Mouse (Mus musculus): ENCODE data around the gene Fcgrt. TPM values are rescaled to one million over a fixed set of nuclear protein-coding genes. Genes with fewer than 3 reads are reported as not detected.
A peak's percentile ranks its signal among the peaks of the same experiment; 100 is the strongest.
"Not testable (repeated sequence)": the region's sequence is repeated elsewhere in the genome, so short reads cannot be mapped to it uniquely, and the experiment has no call there.

Gene Fcgrt
- total RNA-seq, 2 experiments from 2014 or later: 33.6 to 38.5 TPM

DNA sequence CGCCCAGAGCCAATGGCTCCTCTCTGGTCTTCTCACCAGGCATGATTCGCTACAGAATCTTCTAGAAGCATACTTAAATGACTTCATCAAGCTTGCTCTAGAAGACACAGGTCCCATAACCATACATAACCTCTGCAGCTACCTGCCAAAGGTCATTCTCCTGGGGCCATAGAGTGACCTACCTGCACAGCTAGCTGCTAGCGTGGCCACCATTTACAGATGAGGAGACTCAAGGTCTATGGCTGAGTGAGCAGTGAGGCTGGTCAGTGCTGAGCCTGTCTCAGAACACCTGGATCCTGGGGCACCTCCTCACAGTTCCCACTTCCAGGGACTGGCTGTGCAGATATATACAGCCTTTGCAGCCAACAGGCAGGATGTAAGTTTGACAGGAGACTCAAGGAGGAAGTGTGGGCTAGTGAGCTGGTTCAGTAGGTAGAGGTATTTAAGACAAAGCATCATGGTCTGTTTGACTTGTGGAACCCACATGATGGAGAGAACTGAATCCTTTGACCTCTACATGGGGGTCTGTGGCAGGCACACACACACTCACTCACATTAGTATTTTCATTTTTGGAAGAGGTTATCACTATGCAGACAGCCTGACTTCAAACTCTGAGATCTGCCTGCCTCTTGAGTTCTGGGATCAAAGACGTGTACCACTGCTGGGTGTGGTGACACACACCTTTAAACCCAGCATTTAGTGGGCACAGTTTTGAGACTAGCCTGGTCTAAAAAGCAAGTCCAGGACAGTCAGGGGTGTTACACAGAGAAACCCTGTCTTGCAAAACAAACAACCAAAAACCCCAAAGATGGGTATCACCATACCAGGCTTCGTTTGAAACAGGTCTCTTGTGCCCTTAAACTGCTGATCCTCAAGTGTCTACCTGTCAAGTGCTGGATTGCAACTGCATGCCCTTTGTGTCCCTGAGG lies 16.4 kb upstream of the Fcgrt start:
- H3K27ac ChIP-seq: peak overlapping the region; percentile 95
- intact Hi-C loops (cut with DNase I): loop anchor here (5.0 kb wide), 1 partner anchor 38 kb away; no protein-coding TSS in a partner anchor
- no peak for DNase-seq

GRCm38 (mm10) chr7:45118336-45118735 lies 14.7 kb upstream of the Fcgrt start:
- no peak for TF ChIP-seq CTCF (IDR thresholded peaks at IDR 0.05)
- H3K4me3 ChIP-seq: no peak overlapping the region
- intact Hi-C loops (cut with DNase I): no loop called here
- H3K27ac ChIP-seq: no peak overlapping the region
- no peak for DNase-seq

More for the DNA sequence above, 16.4 kb upstream of the Fcgrt start:
- no peak overlapping the region for H3K4me3 ChIP-seq
- TF ChIP-seq CTCF (IDR thresholded peaks at IDR 0.05): no peak

- no peak for TF ChIP-seq CTCF (IDR thresholded peaks at IDR 0.05)
- Histone ChIP-seq H3K4me3 (no peak overlapping the region), H3K27ac (no peak overlapping the region; the same call in 1 of the 2 replicates)
- no peak for DNase-seq
- intact Hi-C loops (cut with DNase I): no loop called here
Measured at GRCm38 (mm10) chr7:45117566-45117965, 13.9 kb upstream of the Fcgrt start.

DNA sequence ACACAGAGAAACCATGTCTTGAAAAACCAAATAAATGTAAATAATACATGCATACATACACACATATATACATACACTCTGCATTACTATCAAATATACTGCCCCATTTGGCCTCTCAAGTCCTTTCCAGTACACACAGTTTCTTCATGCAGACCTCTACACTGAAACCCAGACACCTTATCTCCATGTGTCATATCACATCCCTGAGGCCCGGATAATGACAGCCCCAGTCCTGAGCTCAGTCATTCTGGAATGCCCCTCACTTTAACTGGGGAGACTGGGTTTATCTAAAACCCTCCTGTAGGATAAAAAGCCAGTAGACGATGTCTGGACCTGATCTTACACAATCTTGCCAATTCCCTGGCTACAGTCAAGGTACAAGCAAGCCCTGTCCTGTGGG lies 9.8 kb upstream of the Fcgrt start:
- TF ChIP-seq CTCF (IDR thresholded peaks at IDR 0.05): no peak
- Histone ChIP-seq H3K4me3 (no peak overlapping the region), H3K27ac (no peak overlapping the region)
- no peak for DNase-seq
- intact Hi-C loops (cut with DNase I): no loop called here

GRCm38 (mm10) chr7:45112529-45112928 lies 8.9 kb upstream of the Fcgrt start:
- Histone ChIP-seq H3K4me3 (no peak overlapping the region), H3K27ac (no peak overlapping the region)
- no peak for DNase-seq
- intact Hi-C loops (cut with DNase I): no loop called here
- TF ChIP-seq CTCF (IDR thresholded peaks at IDR 0.05): no peak

DNA sequence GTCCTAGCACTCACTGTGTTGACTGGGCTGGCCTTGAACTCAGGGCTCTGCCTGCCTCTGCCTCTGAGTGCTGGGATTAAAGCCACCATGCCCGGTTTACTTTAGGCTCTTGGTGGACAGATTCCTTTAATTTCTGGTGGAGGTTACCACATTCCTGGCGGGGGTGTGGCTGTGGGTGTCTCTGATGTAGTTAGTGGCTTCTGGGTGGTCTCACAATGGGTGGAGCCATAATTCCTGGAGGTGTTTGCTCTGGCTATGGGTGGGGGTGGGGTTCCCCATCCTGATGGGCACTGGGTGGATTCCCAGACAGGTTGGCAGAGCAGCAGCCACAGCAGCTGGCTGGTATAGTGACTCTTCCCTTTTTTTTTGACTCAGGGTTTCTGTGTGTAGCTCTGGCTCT lies 8.3 kb upstream of the Fcgrt start:
- no peak overlapping the region for H3K4me3 ChIP-seq
- intact Hi-C loops (cut with DNase I): no loop called here
- TF ChIP-seq CTCF (IDR thresholded peaks at IDR 0.05): no peak
- H3K27ac ChIP-seq: no peak overlapping the region
- no peak for DNase-seq

DNA sequence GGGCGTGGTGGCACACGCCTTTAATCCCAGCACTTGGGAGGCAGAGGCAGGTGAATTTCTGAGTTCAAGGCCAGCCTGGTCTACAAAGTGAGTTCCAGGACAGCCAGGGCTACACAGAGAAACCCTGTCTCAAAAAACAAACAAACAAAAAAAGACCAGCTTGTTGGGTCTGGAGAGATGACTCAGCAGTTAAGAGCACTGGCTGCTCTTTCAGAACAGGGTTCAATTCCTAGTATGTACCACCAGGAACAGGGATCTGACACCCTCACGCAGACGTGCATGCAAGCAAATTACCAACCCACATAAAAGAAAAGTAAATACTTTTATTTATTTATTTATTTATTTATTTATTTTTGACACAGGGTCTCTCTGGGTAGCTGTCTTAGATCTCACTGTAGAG lies 6.4 kb upstream of the Fcgrt start:
- intact Hi-C loops (cut with DNase I); H3K27ac ChIP-seq: not testable (repeated sequence)

GRCm38 (mm10) chr7:45107052-45107645 lies 3.5 kb upstream of the Fcgrt start:
- no peak for TF ChIP-seq CTCF (IDR thresholded peaks at IDR 0.05)
- DNase-seq: no peak
- no peak overlapping the region for H3K4me3 ChIP-seq
- no peak overlapping the region for H3K27ac ChIP-seq
- intact Hi-C loops (cut with DNase I): no loop called here

More for the DNA sequence above, 6.4 kb upstream of the Fcgrt start:
- not testable (repeated sequence) for H3K4me3 ChIP-seq, DNase-seq

- H3K27ac ChIP-seq: no peak overlapping the region
- H3K4me3 ChIP-seq: no peak overlapping the region
- no peak for TF ChIP-seq CTCF (IDR thresholded peaks at IDR 0.05)
- DNase-seq: no peak
- intact Hi-C loops (cut with DNase I): no loop called here
Measured at GRCm38 (mm10) chr7:45106441-45106840, 2.8 kb upstream of the Fcgrt start.

- no peak overlapping the region for H3K27ac ChIP-seq
- intact Hi-C loops (cut with DNase I): no loop called here
- no peak for TF ChIP-seq CTCF (IDR thresholded peaks at IDR 0.05)
- no peak overlapping the region for H3K4me3 ChIP-seq
- DNase-seq: no peak
Measured at GRCm38 (mm10) chr7:45105491-45105890, 1.8 kb upstream of the Fcgrt start.

GRCm38 (mm10) chr7:45104941-45105340 lies 1.3 kb upstream of the Fcgrt start:
- no peak for TF ChIP-seq CTCF (IDR thresholded peaks at IDR 0.05)
- no peak overlapping the region for H3K27ac ChIP-seq
- no peak for DNase-seq
- intact Hi-C loops (cut with DNase I): no loop called here
- no peak overlapping the region for H3K4me3 ChIP-seq

DNA sequence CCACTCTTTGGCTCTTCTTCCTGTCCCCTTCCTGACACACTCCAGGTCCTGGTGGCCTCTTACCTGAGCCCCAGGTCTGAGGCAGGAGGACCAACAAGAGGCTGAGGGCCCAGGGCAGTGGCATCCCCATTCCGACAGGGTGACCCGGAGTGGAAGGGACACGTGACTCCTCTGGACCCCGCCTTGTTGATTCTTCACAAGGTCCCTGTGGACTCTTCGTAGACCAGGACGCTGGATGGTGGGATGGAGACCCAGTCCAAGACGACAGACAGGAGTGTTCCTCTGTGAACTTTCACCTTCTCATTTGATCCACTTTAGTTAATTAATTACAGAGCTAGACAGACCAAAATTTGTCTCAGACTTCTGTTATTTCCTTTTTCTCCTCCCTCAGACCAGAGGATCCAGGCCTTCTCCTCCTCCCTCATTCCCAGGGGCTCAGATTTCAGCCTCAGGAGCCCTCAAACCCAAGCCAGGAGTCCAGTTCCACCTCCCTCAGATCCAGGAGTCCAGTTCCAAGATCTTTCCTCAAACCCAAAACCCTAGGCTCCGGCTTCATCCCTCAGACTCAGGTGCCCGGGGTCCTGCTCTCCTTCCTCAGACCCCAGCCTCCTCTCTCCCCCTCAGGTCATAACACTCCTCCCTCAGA lies 588 bp downstream of the Fcgrt start:
- intact Hi-C loops (cut with DNase I): loop anchor here (2.0 kb wide), 1 partner anchor 20 kb away; no protein-coding TSS in a partner anchor
- TF ChIP-seq CTCF (IDR thresholded peaks at IDR 0.05): no peak
- DNase-seq: peak; percentile 65
- Histone ChIP-seq H3K27ac (peak overlapping the region; percentile 94), H3K4me3 (peak overlapping the region; percentile 72)

- intact Hi-C loops (cut with DNase I): loop anchor here (2.0 kb wide), 1 partner anchor 20 kb away; no protein-coding TSS in a partner anchor
- TF ChIP-seq CTCF (IDR thresholded peaks at IDR 0.05): no peak
- no peak for DNase-seq
- H3K4me3 ChIP-seq: peak overlapping the region; percentile 72
- peak overlapping the region; percentile 94 for H3K27ac ChIP-seq
Measured at GRCm38 (mm10) chr7:45102441-45102840, 1.2 kb downstream of the Fcgrt start.

Measured in gastrocnemius, adult 2 months (tissue).